ENCODE assay signal across 24 mouse cellular contexts in genomic region chr6:64731126-64731525, GRCm38 (mm10). TPM values are rescaled to one million over a fixed set of nuclear protein-coding genes. Genes with fewer than 3 reads are reported as not detected.
A peak's percentile ranks its signal among the peaks of the same experiment; 100 is the strongest.
DNase-seq lines count a peak whose midpoint lies in the region; ATAC-seq and TF ChIP-seq lines count a peak whose summit lies in the region.
"Had no signal": no experiment of that assay in that cellular context is flagged by ENCODE, and none has a peak within 500 bp of the region (broad histone marks: within the 10 kb centered on the region; RNA-seq: fewer than 3 reads in every experiment).

No protein-coding gene starts in this region.

- DNase-seq in embryo, embryonic 10 days (ENCODE audit: low spot score): peak; percentile 13
- DNase-seq in embryo, embryonic 9.5 days (ENCODE audit: extremely low spot score): no peak
- peak; percentile 41 for DNase-seq in hindbrain, embryonic 11.5 days (ENCODE audit: low spot score)
- peak; percentile 90 for DNase-seq in midbrain, embryonic 11.5 days (ENCODE audit: low spot score, missing footprints)
- DNase-seq in midbrain, postnatal 0 days (ENCODE audit: low spot score): no peak
- peak; percentile 29 for DNase-seq in embryo, embryonic 10.5 days (ENCODE audit: low spot score)
- DNase-seq in frontal cortex, postnatal 10 days (ENCODE audit: low spot score in 2 of 2): no peak
- DNase-seq: adrenal gland, postnatal 10 days; B cell, adult 2 months; cerebellum, adult 11-12 months; cerebellum, adult 9-10 months; gastrocnemius, postnatal 14 days; kidney, adult 11 months had no signal

- no peak overlapping the region for H3K27ac ChIP-seq in hindbrain, embryonic 11.5 days (ENCODE audit: low read depth, low read length)
- H3K27ac ChIP-seq in hindbrain, embryonic 13.5 days: no peak overlapping the region
- H3K27ac ChIP-seq in midbrain, embryonic 11.5 days (ENCODE audit: low read depth, low read length): no peak overlapping the region
- H3K27ac ChIP-seq in midbrain, postnatal 0 days (ENCODE audit: low read depth, low read length): no peak overlapping the region
- H3K27ac ChIP-seq: forebrain, embryonic 13.5 days; hindbrain, embryonic 15.5 days had no signal

- peaks cover 16% of the 10 kb centered on the region for H3K4me1 ChIP-seq in hindbrain, embryonic 11.5 days (replicated peaks; ENCODE audit: control insufficient read depth, insufficient read depth, low read length)
- H3K4me1 ChIP-seq in hindbrain, embryonic 13.5 days (replicated peaks): peaks cover 43% of the 10 kb centered on the region
- peaks cover 20% of the 10 kb centered on the region for H3K4me1 ChIP-seq in midbrain, embryonic 11.5 days (ENCODE audit: control insufficient read depth, insufficient read depth, low read length)
- peaks cover 15% of the 10 kb centered on the region; the same call in 1 of the 2 replicates for H3K4me1 ChIP-seq in midbrain, postnatal 0 days (ENCODE audit: insufficient read depth, low read length)

- no peak overlapping the region for H3K4me3 ChIP-seq in hindbrain, embryonic 11.5 days (ENCODE audit: low read depth, low read length)
- no peak overlapping the region for H3K4me3 ChIP-seq in hindbrain, embryonic 13.5 days
- H3K4me3 ChIP-seq in midbrain, embryonic 11.5 days (ENCODE audit: low read depth, low read length): no peak overlapping the region
- no peak overlapping the region for H3K4me3 ChIP-seq in midbrain, postnatal 0 days (ENCODE audit: low read depth, low read length)
- H3K4me3 ChIP-seq: heart, embryonic 12.5 days had no signal

- H3K27me3 ChIP-seq in hindbrain, embryonic 11.5 days (ENCODE audit: control insufficient read depth, insufficient read depth, low read length): peaks cover 79% of the 10 kb centered on the region
- H3K27me3 ChIP-seq in hindbrain, embryonic 13.5 days: peaks cover 94% of the 10 kb centered on the region
- H3K27me3 ChIP-seq in midbrain, embryonic 11.5 days (ENCODE audit: control insufficient read depth, insufficient read depth, low read length): peaks cover 89% of the 10 kb centered on the region
- H3K27me3 ChIP-seq in midbrain, postnatal 0 days (ENCODE audit: insufficient read depth, low read length): peaks cover 69% of the 10 kb centered on the region

- no peaks in the 10 kb centered on the region for H3K36me3 ChIP-seq in hindbrain, embryonic 11.5 days (ENCODE audit: control insufficient read depth, insufficient read depth, low read length)
- H3K36me3 ChIP-seq in hindbrain, embryonic 13.5 days: no peaks in the 10 kb centered on the region
- H3K36me3 ChIP-seq in midbrain, embryonic 11.5 days (ENCODE audit: control insufficient read depth, insufficient read depth, low read length): no peaks in the 10 kb centered on the region
- no peaks in the 10 kb centered on the region for H3K36me3 ChIP-seq in midbrain, postnatal 0 days (ENCODE audit: insufficient read depth, low read length)
- H3K36me3 ChIP-seq: heart, embryonic 12.5 days; hindbrain, embryonic 15.5 days had no signal

- no peaks in the 10 kb centered on the region for H3K9me3 ChIP-seq in hindbrain, embryonic 11.5 days (ENCODE audit: control insufficient read depth, low read length)
- no peaks in the 10 kb centered on the region for H3K9me3 ChIP-seq in hindbrain, embryonic 13.5 days
- H3K9me3 ChIP-seq in midbrain, embryonic 11.5 days (ENCODE audit: control insufficient read depth, low read length): no peaks in the 10 kb centered on the region
- no peaks in the 10 kb centered on the region for H3K9me3 ChIP-seq in midbrain, postnatal 0 days (ENCODE audit: low read length)
- H3K9me3 ChIP-seq: forebrain, embryonic 13.5 days; heart, embryonic 12.5 days; hindbrain, embryonic 15.5 days had no signal

- no peak for TF ChIP-seq CTCF in midbrain, postnatal 0 days (IDR thresholded peaks at IDR 0.05)

- WGBS in hindbrain, embryonic 11.5 days: 6% methylated on average over 7 of the region's 7 CpGs
- WGBS in hindbrain, embryonic 13.5 days: 6% methylated on average over 7 of the region's 7 CpGs
- WGBS in midbrain, embryonic 11.5 days: 5% methylated on average over 7 of the region's 7 CpGs
- WGBS in midbrain, postnatal 0 days: 6% methylated on average over 7 of the region's 7 CpGs

- no peak overlapping the region for H3K4me2 ChIP-seq in hindbrain, embryonic 11.5 days (replicated peaks; ENCODE audit: low read depth, low read length)
- H3K4me2 ChIP-seq in hindbrain, embryonic 13.5 days: no peak overlapping the region
- no peak overlapping the region for H3K4me2 ChIP-seq in midbrain, embryonic 11.5 days
- no peak overlapping the region for H3K4me2 ChIP-seq in midbrain, postnatal 0 days (ENCODE audit: low read depth, low read length, poor library complexity, severe bottlenecking)
- H3K4me2 ChIP-seq: forebrain, embryonic 13.5 days had no signal

- no peak overlapping the region for H3K9ac ChIP-seq in hindbrain, embryonic 11.5 days (ENCODE audit: low read depth, low read length)
- no peak overlapping the region for H3K9ac ChIP-seq in hindbrain, embryonic 13.5 days
- H3K9ac ChIP-seq in midbrain, embryonic 11.5 days (ENCODE audit: low read length): no peak overlapping the region
- H3K9ac ChIP-seq in midbrain, postnatal 0 days (replicated peaks; ENCODE audit: low read length, poor library complexity, severe bottlenecking): no peak overlapping the region
- H3K9ac ChIP-seq: forebrain, embryonic 13.5 days; heart, embryonic 12.5 days; hindbrain, embryonic 15.5 days had no signal

- ATAC-seq in hindbrain, embryonic 11.5 days (ENCODE audit: low FRiP score): no peak
- ATAC-seq in hindbrain, embryonic 13.5 days (ENCODE audit: low FRiP score): no peak
- no peak for ATAC-seq in midbrain, embryonic 11.5 days (ENCODE audit: low FRiP score)
- no peak for ATAC-seq in midbrain, postnatal 0 days (ENCODE audit: low FRiP score)
- ATAC-seq: CD4-positive, CD25-positive, alpha-beta regulatory T cell, adult 4 months; forebrain, embryonic 13.5 days had no signal

RNA-seq across cellular contexts. Expression of gene Atoh1, which starts 2.2 kb away (rescaled TPM):
- polyA plus RNA-seq in hindbrain, embryonic 11.5 days (2014; fragmentation: Nextera tagmentation; extraction: Ambion mirVana): 24.8 and 28.6 TPM in 2 replicates
- polyA plus RNA-seq in hindbrain, embryonic 13.5 days (2015; fragmentation: Nextera tagmentation; extraction: Ambion mirVana): 7.7 and 20.0 TPM in 2 replicates
- polyA plus RNA-seq in midbrain, embryonic 11.5 days (2014; fragmentation: Nextera tagmentation; extraction: Ambion mirVana): 0.97 and 1.4 TPM in 2 replicates
- total RNA-seq in midbrain, postnatal 0 days (2014; rRNA removed): 0.33 and 2.7 TPM in 2 replicates
- not detected in 2 replicates for polyA plus RNA-seq in midbrain, postnatal 0 days (2015; fragmentation: Nextera tagmentation; extraction: Ambion mirVana)
- total RNA-seq: gastrocnemius, adult 18-20 months; gastrocnemius, postnatal 14 days; heart, adult 8-10 months; heart, postnatal 25 days; MEL had no signal
- polyA plus RNA-seq: cortical plate, adult 2 months; forebrain, embryonic 13.5 days; heart, embryonic 12.5 days; heart, embryonic 16.5 days had no signal

Comparison
In these comparisons a context has a peak if more than half of its experiments do, and no peak if none do; other contexts are left out.
1. DNase-seq: peak in embryo, embryonic 10 days (single experiment), hindbrain, embryonic 11.5 days (single experiment), midbrain, embryonic 11.5 days (single experiment) and embryo, embryonic 10.5 days (single experiment); none in embryo, embryonic 9.5 days (single experiment), midbrain, postnatal 0 days (single experiment) and frontal cortex, postnatal 10 days (0 of 2).